In the genomic region with DNA sequence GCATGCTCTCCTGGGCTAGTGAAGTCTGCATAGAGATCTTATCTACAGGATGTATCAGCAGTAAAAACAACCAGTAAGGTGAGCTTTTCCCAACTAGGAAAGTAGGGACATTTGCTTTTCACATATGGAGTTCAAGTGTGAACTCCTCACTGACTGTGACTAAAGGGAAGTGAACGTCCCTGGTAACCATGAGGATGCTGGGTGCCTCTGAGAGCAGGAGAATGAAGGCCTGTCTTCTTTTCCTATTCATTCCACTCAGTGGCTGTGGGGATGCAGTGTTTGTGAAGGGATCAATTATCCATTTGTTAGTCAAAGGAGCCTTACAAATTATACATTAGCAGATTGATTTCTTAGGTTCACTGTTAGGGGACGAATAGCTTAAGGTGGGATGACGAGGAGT, we compare ENCODE assay signal across 19 mouse cellular contexts. TPM values are rescaled to one million over a fixed set of nuclear protein-coding genes. Genes with fewer than 3 reads are reported as not detected.
DNase-seq lines count a peak whose midpoint lies in the region; ATAC-seq lines count a peak whose summit lies in the region.
"Had no signal": no experiment of that assay in that cellular context is flagged by ENCODE, and none has a peak within 500 bp of the region (broad histone marks: within the 10 kb centered on the region; RNA-seq: fewer than 3 reads in every experiment).

No protein-coding gene starts in this region.

- no peaks in the 10 kb centered on the region for H3K27me3 ChIP-seq in hindbrain, embryonic 11.5 days (ENCODE audit: control insufficient read depth, insufficient read depth, low read length)
- no peaks in the 10 kb centered on the region for H3K27me3 ChIP-seq in hindbrain, embryonic 16.5 days (replicated peaks; ENCODE audit: control insufficient read depth, insufficient read depth, low read length)
- no peaks in the 10 kb centered on the region for H3K27me3 ChIP-seq in midbrain, embryonic 13.5 days
- H3K27me3 ChIP-seq in midbrain, embryonic 10.5 days (ENCODE audit: low read depth, poor library complexity, severe bottlenecking): no peaks in the 10 kb centered on the region
- no peaks in the 10 kb centered on the region for H3K27me3 ChIP-seq in midbrain, embryonic 16.5 days (ENCODE audit: control insufficient read depth, insufficient read depth, low read depth, low read length)
- H3K27me3 ChIP-seq: embryonic facial prominence, embryonic 12.5 days; forebrain, embryonic 15.5 days; heart, embryonic 13.5 days had no signal

- 47% methylated on average over 3 of the region's 3 CpGs for WGBS in hindbrain, embryonic 11.5 days
- WGBS in hindbrain, embryonic 16.5 days: 31% methylated on average over 3 of the region's 3 CpGs
- WGBS in midbrain, embryonic 13.5 days: 25% methylated on average over 3 of the region's 3 CpGs
- 64% methylated on average over 3 of the region's 3 CpGs for WGBS in midbrain, embryonic 10.5 days
- 34% methylated on average over 3 of the region's 3 CpGs for WGBS in midbrain, embryonic 16.5 days

- no peak overlapping the region for H3K4me3 ChIP-seq in hindbrain, embryonic 11.5 days (ENCODE audit: low read depth, low read length)
- H3K4me3 ChIP-seq in hindbrain, embryonic 16.5 days (ENCODE audit: low read length): no peak overlapping the region
- no peak overlapping the region for H3K4me3 ChIP-seq in midbrain, embryonic 13.5 days (replicated peaks)
- no peak overlapping the region for H3K4me3 ChIP-seq in midbrain, embryonic 10.5 days
- no peak overlapping the region for H3K4me3 ChIP-seq in midbrain, embryonic 16.5 days (ENCODE audit: low read depth, low read length)
- H3K4me3 ChIP-seq: embryonic facial prominence, embryonic 12.5 days; forebrain, embryonic 15.5 days; heart, embryonic 13.5 days had no signal

- H3K9me3 ChIP-seq in hindbrain, embryonic 11.5 days (ENCODE audit: control insufficient read depth, low read length): no peaks in the 10 kb centered on the region
- H3K9me3 ChIP-seq in hindbrain, embryonic 16.5 days (ENCODE audit: control insufficient read depth, low read length): no peaks in the 10 kb centered on the region
- no peaks in the 10 kb centered on the region for H3K9me3 ChIP-seq in midbrain, embryonic 13.5 days
- no peaks in the 10 kb centered on the region for H3K9me3 ChIP-seq in midbrain, embryonic 10.5 days (replicated peaks)
- no peaks in the 10 kb centered on the region for H3K9me3 ChIP-seq in midbrain, embryonic 16.5 days (replicated peaks; ENCODE audit: control insufficient read depth, low read length, poor library complexity, severe bottlenecking)
- H3K9me3 ChIP-seq: embryonic facial prominence, embryonic 12.5 days; forebrain, embryonic 15.5 days; heart, embryonic 13.5 days had no signal

- peaks cover 2% of the 10 kb centered on the region; the same call in 1 of the 2 replicates for H3K4me1 ChIP-seq in hindbrain, embryonic 11.5 days (replicated peaks; ENCODE audit: control insufficient read depth, insufficient read depth, low read length)
- H3K4me1 ChIP-seq in hindbrain, embryonic 16.5 days (ENCODE audit: control insufficient read depth, insufficient read depth, low read depth, low read length): no peaks in the 10 kb centered on the region; the same call in 1 of the 2 replicates
- H3K4me1 ChIP-seq in midbrain, embryonic 13.5 days (replicated peaks): peaks cover 20% of the 10 kb centered on the region
- H3K4me1 ChIP-seq in midbrain, embryonic 10.5 days: peaks cover 23% of the 10 kb centered on the region
- H3K4me1 ChIP-seq in midbrain, embryonic 16.5 days (ENCODE audit: control insufficient read depth, insufficient read depth, low read length): peaks cover 6% of the 10 kb centered on the region; the same call in 1 of the 2 replicates

- no peak overlapping the region for H3K27ac ChIP-seq in hindbrain, embryonic 11.5 days (ENCODE audit: low read depth, low read length)
- no peak overlapping the region for H3K27ac ChIP-seq in hindbrain, embryonic 16.5 days (ENCODE audit: low read depth, low read length)
- no peak overlapping the region for H3K27ac ChIP-seq in midbrain, embryonic 13.5 days
- H3K27ac ChIP-seq in midbrain, embryonic 10.5 days (replicated peaks): no peak overlapping the region
- no peak overlapping the region for H3K27ac ChIP-seq in midbrain, embryonic 16.5 days (ENCODE audit: low read length)
- H3K27ac ChIP-seq: embryonic facial prominence, embryonic 12.5 days; forebrain, embryonic 15.5 days; heart, embryonic 13.5 days had no signal

- peak; percentile 80 for ATAC-seq in hindbrain, embryonic 11.5 days (ENCODE audit: low FRiP score)
- ATAC-seq in hindbrain, embryonic 16.5 days: no peak
- peak; percentile 65; the same call in 1 of the 2 replicates for ATAC-seq in midbrain, embryonic 13.5 days
- ATAC-seq in midbrain, embryonic 16.5 days: peak; percentile 47; the same call in 1 of the 2 replicates

- H3K36me3 ChIP-seq in hindbrain, embryonic 11.5 days (ENCODE audit: control insufficient read depth, insufficient read depth, low read length): no peaks in the 10 kb centered on the region
- H3K36me3 ChIP-seq in hindbrain, embryonic 16.5 days (ENCODE audit: control insufficient read depth, insufficient read depth, low read length): no peaks in the 10 kb centered on the region
- H3K36me3 ChIP-seq in midbrain, embryonic 13.5 days: no peaks in the 10 kb centered on the region
- no peaks in the 10 kb centered on the region for H3K36me3 ChIP-seq in midbrain, embryonic 10.5 days
- H3K36me3 ChIP-seq in midbrain, embryonic 16.5 days (ENCODE audit: control insufficient read depth, insufficient read depth, low read length): no peaks in the 10 kb centered on the region
- H3K36me3 ChIP-seq: embryonic facial prominence, embryonic 12.5 days; forebrain, embryonic 15.5 days; heart, embryonic 13.5 days had no signal

- H3K4me2 ChIP-seq in hindbrain, embryonic 11.5 days (replicated peaks; ENCODE audit: low read depth, low read length): no peak overlapping the region
- no peak overlapping the region for H3K4me2 ChIP-seq in hindbrain, embryonic 16.5 days (ENCODE audit: low read length)
- no peak overlapping the region for H3K4me2 ChIP-seq in midbrain, embryonic 13.5 days (replicated peaks)
- no peak overlapping the region for H3K4me2 ChIP-seq in midbrain, embryonic 16.5 days (ENCODE audit: low read length)
- H3K4me2 ChIP-seq: embryonic facial prominence, embryonic 12.5 days; forebrain, embryonic 15.5 days; heart, embryonic 13.5 days had no signal

- H3K9ac ChIP-seq in hindbrain, embryonic 11.5 days (ENCODE audit: low read depth, low read length): 0 out of 2 replicates have a peak overlapping the region, but pooled peaks have one; percentile 11
- no peak overlapping the region for H3K9ac ChIP-seq in hindbrain, embryonic 16.5 days (ENCODE audit: low read depth, low read length)
- H3K9ac ChIP-seq in midbrain, embryonic 13.5 days (replicated peaks): no peak overlapping the region
- H3K9ac ChIP-seq in midbrain, embryonic 16.5 days (ENCODE audit: low read depth, low read length): no peak overlapping the region
- H3K9ac ChIP-seq: embryonic facial prominence, embryonic 12.5 days; forebrain, embryonic 15.5 days; heart, embryonic 13.5 days had no signal

- DNase-seq in hindbrain, embryonic 11.5 days (ENCODE audit: low spot score): peak; percentile 7
- DNase-seq in midbrain, embryonic 10.5 days (ENCODE audit: low spot score): no peak
- DNase-seq in mesoderm, embryonic 11.5 days (ENCODE audit: low read depth, low spot score): peak; percentile 12
- no peak for DNase-seq in embryo, embryonic 9.5 days (ENCODE audit: extremely low spot score)
- DNase-seq in liver: no peak
- DNase-seq: adrenal gland, adult 8-10 months; cerebellum, adult 11 months; cerebellum, adult 8-10 months; cerebellum, postnatal 14 days; embryo, embryonic 11 days; gastrocnemius, postnatal 36 days; heart, adult 11 months; heart, postnatal 36 days had no signal

RNA-seq across cellular contexts. Expression of a gene that starts 51.4 kb away (rescaled TPM):
- polyA plus RNA-seq in hindbrain, embryonic 11.5 days (2014; fragmentation: Nextera tagmentation; extraction: Ambion mirVana): 103 and 112 TPM in 2 replicates
- 118 and 120 TPM in 2 replicates for polyA plus RNA-seq in hindbrain, embryonic 16.5 days (2015; fragmentation: Nextera tagmentation; extraction: Ambion mirVana)
- polyA plus RNA-seq in midbrain, embryonic 13.5 days (2015; fragmentation: Nextera tagmentation; extraction: Ambion mirVana): 113 and 118 TPM in 2 replicates
- 67.1 and 81.5 TPM in 2 replicates for polyA plus RNA-seq in midbrain, embryonic 10.5 days (2016; fragmentation: Nextera tagmentation; extraction: Ambion mirVana)
- 130 and 133 TPM in 2 replicates for polyA plus RNA-seq in midbrain, embryonic 16.5 days (2015; fragmentation: Nextera tagmentation; extraction: Ambion mirVana)

Comparison
In these comparisons a context has a peak if more than half of its experiments do, and no peak if none do; other contexts are left out.
1. DNase-seq: peak in hindbrain, embryonic 11.5 days (single experiment) and mesoderm, embryonic 11.5 days (single experiment); none in midbrain, embryonic 10.5 days (single experiment), embryo, embryonic 9.5 days (single experiment) and liver (single experiment).